Mouse (Mus musculus): Measurements from ENCODE around the gene Cdh6.

The Cdh6 gene

DNA sequence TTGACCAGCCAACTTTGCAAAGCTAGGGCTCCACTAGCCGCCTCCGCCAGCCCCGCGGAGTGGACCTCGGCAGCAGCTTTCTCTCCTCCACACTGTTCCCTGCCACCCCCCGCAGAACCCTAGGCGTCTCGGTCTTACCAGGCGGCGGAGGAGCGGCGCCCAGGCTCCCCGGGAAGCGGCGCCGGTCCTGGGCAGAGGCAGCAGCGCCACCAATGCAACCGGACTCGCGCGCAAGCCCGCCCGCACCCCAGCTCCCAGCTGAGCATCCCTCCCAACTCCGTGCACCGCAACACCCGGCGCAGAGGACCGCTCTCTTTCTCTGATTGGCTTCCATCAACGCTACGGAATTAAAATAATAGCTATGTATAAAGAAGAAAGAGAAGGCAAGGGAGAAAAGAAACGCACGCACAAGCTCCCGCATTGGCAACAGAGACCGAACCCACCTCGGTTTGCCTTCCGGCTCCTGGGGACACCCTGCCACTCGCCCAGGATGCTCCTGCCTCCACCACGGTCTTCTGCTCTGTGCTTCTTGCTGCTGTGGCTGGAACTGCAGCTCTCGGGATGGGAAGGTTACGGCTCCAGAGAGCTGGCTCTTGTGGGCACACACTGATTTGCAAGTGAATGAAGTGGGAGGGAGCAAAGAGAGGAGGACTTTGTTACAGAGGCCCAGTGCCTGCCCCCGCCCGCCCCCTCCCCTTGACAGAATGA, at the start of gene Cdh6:
TSS of gene Cdh6 (minus strand) at position 605 of the 708 bp plus-strand sequence.
- peak; percentile 78 for DNase-seq

DNA sequence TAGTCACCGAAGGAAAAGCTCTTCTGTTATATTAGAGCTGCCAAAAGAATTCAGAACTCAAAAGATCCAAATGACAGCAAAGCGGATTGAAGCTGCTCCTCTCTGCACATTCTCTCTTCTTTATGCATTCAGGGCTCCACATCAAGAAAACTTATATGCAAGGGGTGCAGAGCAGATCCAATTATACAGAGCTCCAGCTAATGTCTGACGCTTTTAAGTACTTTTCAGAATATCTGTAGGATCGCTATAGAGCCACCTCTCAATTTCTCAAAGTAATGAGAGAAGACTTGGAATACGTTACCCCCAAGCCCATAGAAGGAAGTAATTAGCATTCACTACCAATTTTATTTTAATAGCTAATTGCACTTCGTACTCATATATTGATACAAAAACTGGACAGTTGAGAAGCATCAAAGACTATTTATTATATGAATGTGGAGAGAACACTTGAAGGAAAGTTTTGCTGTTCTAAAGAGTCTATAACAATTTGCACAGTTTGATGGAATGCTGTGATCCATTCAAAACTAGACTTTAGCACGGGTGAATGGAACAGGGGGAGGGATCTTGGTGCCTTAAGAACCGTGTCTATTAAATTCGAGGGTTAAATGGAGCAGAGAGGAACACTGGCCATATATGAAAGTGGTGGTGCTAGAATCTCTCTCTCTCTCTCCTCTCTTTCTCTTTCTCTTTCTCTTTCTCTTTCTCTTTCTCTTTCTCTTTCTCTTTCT, 46.4 kb upstream of the Cdh6 start:
- DNase-seq, result no peak

DNA sequence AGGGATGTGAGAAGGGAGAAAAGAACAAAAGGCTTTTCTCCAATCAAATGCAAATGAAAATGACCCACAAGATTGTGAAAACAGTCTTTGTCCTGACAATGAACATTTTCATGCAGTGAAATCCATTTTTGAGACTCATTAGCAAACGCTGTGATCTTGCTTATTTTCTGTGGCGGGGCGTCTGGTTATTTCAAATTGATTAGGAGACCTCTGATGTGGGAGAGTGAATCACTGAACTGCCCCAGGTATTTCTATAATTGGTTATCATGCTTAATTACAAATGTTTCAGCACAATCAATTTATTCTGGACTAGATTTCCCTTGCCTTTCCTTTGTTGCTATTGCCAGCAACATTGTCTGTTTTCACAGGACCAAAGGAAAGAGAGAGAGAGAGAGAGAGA, 44.3 kb upstream of the Cdh6 start:
- no peak for DNase-seq

DNA sequence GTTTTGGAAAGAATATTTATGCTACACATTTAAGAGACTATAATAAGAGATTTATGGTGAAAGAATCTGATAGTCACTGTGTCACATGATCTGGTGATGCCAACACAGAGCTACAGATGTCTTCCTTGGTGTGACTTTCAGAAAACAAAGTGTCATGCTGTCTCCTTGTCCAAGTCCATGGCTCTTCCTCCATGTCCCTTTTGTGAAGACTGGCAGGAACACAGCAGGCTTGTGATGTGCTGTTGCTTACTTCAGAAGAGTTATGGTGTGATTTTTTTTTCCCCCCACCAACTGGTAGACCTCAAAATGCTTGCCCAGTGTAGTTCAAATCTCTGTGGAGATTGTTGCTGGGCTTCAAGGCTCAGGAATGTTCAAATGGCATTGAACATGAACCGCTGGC, 43.7 kb upstream of the Cdh6 start:
- DNase-seq, result no peak

DNA sequence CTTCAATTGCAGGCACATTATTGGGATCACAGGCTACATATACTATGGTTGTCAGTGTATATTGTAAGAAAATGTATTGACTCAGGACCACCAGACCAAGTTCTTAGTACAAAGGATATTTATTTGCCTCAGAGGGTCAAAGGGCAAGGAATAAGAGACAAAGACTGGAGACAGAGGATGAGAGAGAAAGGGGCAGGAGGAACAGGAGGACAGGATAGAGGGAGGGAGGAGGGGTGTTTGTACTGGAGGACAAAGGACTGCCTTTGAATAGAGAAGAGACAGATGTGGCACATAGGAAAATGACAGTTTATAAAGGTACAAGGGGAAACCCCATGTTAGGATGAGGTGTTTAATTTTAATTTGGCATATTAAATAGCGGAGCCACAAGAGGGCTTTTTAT, 39.5 kb upstream of the Cdh6 start:
- DNase-seq, result no peak

DNA sequence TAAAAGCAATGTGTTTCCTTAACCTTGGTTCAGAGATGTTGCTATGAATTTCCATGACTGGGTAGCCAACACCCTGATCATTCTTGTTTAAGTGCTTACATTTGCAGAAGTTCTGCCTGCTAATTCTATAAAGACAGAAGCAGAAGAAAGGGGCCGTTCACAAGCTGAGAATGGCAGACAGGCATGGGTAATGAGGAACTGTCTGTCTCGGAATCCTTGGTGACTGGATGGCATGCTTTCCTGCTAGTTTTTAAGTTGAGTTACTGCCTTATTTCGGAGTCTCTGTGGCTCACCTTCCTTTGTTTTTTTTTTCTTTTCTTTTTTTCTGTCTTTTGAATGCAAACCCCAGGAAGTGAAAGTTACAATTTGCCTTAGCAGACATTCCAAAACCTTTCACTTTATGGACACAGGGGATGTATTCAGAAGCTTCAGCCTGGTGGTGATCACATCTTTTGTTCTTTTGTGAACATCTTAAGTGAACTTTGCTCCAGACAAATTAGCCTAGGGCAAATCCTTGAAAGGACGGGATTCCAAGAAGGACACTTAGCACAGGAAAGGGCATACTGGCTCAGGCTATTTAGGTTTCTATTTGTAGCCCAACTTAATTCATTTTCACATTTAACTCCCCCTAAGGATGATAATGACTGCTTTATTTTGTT, 38.7 kb upstream of the Cdh6 start:
- DNase-seq, result no peak

DNA sequence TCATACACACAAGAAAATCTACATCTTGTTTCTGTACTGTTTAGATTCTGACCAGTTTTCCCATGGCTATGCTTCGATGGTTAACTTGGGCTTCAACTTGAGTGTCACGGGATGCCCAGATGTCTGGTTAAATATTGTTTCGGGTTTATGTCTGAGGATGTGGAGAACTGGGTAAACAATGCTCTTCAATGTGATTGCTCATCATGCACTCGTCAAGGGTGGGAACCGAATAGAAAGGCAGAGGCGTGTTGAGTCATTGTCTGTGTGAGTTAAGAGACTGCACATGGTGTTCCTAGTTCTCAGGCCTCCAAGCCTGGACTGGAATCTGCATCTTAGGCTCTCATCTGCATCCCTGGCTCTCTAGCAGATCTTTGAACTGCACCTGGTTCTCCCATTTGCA, 36.7 kb upstream of the Cdh6 start:
- peak; percentile 6 for DNase-seq

DNA sequence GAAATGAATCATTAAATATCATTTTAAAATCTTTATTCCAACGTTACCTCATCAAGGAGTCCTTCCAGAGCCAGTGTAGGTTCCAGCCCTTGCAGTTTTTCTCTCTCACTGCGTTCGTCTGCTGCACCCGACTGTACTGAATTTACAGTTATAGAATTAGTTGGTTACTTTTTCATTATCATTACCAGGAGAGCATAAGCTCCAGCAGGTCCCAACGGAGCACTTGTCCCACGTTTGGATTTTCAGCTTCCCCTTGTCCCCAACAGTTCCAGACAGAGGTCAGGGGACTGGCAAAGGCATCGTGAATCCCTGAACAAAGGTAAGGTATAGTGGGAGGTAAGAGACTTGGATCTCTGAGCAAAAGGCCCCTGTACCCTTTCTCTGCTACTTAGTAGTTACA, 35.2 kb upstream of the Cdh6 start:
- no peak for DNase-seq

DNA sequence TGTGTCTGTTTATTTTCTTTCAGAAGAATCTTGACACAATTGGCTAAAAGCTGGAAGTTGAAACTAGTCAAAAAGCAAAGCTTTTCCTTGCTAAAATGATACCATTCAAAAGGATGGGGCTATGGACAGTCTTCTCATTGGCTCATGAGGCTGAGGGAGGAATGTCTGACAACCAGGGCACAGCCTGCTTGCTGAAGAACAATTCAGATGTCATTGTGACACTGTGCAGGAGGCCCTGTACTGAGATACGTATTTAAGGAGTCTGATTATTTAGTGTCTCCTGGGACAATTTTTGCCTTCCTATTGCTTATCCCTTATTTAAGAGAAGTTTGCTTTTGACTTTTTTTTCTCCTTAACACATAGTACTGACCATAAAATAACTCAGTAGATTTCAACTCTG, 22.8 kb upstream of the Cdh6 start:
- no peak for DNase-seq

DNA sequence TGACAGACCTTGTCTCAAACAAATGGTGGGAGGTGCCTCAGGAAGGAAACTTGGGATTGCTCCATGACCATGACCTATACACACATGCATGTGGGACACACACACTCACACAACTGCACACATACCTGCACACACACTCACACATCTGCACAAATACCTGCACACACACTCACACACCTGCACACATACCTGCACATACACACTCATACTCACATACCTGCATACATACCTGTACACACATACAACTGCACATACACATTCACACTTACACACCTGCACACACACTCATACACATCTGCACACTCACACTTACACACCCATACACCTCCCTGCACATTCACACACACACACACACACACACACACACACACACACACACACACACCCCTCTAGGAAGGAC, 20.6 kb upstream of the Cdh6 start:
- DNase-seq, result no peak

DNA sequence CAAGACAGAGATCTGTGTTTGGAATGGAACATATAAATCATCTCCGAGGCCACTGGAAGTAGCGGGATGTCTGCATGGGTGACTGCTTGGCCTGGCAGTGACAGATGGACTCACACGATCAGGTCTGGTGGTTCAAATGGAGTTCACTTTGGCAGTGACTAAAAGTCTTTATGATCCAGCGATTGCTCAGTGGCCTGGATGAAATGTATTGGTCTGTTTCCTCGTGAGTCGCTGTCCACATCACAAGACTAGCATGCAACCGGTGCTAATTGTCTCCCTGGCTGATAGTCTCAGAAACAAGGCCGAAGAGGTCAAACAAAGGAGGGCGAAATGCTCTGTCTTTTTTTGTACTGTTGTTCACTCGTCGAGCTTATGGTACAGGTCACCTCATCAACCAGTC, 19.6 kb upstream of the Cdh6 start:
- DNase-seq, result no peak

DNA sequence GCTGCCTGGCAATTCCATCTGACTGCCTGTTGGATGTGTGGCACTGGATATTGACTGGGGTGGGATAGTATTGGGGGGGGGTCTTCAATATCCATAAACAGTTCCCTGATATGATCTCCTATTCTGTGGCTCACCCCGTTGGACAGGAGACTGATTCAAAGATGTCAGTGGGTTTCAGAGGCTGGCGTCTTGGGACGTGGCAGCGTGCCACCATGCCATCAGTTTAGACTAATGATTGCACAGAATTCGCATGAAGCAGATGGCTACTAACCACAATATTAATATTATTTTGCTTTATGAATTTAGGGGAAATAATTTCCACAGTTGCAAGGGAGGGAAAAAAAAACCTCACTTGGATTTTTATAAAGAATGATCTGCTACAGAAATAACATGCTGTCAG, 10.2 kb upstream of the Cdh6 start:
- no peak for DNase-seq

DNA sequence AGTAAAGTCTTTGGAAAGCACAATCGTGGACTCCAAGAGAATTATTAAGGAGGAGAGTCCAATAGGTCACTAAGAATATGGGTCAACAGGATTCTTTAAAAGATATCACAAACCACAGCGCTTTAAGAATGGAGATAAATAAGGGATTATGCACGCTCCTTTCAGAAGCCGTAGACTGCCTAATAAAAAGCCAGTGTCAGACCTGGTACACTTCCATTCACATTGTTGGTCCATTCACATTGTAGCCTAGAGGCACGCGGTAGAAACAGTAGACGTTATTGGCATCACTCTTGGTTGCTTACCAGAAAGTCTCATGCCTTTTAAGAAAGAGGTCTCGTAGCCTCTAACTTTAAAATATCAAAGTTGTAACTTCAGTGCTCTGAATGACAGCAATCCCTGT, 8.0 kb upstream of the Cdh6 start:
- no peak for DNase-seq

DNA sequence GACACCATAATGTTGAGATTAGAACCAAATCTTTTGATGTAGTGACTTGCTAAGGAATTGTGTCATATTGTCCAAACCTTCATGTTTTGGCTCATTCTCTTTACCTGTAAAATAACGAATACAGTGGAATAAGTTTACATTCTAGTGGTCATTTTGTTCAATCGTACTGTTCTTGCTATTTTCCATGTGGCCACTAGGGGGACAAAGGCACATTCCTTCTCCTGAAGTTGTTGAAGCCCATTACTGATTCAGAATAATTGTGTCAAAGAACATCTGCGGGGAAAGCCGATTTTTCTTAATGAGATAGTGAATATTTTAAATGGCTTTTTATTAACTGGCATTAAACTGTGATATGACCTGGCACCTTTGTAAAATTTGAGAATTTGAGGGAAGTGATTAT, 7.5 kb upstream of the Cdh6 start:
- DNase-seq, result peak; percentile 25

DNA sequence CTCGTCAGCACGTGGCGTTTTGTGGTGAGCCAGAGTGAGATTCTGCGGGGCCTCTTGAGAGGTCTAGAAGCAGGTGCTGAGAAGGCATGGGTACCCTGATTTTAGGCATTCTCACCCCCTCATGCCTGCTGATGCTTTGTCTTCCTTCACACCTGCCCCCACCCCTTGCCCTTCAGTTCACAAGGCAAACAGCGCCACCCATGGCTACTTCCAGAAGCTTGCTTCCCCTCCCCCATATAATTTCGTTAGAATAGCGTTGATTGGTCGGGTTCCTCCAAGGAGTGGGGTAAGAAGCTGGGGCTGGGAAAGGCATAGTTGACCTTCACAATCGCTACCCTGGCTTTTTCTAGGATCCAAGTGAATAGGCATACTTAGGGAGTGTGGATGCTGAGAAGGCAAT, 2.5 kb upstream of the Cdh6 start:
- peak; percentile 35 for DNase-seq

DNA sequence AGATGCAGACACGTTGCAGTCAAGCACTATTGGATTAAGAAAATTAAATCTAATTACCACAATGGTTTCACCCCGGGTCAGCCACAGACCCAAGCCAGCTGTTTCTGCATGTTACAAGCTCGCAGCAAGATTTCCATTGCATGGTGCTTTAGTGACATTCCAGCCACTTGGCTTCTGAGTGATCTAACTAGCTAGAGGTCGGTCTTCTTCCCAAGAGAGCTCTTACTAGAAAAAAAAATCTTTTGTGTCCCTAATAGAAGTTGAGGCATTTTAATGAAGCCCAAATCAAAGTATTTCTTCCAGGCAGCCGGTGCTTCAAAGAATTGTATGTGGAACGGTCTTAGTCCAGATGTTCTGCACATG, 1.1 kb upstream of the Cdh6 start:
- DNase-seq, result peak; percentile 72

DNA sequence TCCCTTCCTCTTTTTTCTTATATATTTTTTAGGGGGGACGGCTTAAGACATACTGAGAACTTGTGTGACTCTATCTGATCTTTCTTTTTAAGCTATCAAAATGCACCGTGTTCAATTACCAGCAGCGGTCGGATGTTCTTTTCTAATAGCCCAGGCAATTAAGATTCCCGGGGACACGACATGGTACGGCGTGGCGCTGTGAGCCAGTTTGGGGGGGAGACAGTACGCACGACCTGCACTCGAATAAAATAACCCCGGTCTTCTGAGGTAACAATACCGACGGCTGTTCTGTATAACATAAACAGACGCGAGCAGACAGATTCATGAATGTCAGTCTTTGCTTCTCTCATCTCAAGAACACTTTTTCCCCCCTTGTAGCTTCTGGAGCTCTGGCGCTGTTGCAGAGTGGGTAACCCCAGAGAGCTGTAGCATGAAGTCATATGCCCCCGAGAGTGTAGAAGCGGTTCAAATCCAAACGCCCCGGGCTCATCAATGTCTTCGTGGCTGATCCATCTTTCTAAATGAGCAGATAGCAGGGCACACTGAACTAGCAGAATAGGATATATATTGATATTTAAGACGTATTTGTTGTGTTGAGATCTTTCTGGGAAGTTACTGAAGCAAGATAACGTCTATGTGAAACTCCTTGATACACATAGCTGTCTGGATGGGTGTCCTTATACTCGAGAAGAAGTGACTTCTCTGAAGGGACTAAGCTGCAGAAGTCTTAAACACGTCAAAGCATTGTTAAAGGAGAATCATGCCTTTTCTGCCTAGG, 554 bp upstream of the Cdh6 start:
- no peak for DNase-seq

DNA sequence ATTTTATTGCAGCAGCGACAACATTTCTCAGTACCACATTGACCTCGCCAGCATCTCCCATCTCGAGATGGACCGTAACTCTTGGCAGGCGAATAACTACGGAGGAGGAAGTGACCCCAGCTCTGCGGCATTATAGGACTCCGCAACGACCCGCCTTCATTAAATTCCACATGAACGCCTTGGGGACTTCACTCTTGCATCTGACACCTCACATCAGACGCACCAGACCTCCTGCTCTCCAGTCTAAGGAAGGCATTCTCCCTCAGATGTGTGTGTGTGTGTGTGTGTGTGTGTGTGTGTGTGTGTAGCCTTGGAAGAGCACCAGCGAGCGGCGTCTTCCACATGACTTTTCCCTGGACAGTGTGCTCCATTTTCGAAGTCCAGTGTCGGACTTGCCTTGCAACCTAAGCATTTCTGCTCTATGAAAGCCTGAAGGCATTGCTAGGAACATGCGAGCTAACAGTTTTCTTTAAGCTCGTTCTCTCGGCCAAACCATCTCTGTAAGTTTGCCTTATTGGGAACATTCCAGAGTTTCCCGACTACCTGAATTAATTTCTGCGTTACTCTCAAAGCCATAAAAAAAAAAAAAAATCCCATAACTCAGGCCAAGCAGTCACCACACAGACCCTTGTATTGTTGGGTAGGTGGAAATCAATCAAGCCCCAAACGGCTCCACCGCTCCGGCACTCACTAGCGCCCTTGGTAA, 957 bp downstream of the Cdh6 start:
- DNase-seq, result peak; percentile 44

DNA sequence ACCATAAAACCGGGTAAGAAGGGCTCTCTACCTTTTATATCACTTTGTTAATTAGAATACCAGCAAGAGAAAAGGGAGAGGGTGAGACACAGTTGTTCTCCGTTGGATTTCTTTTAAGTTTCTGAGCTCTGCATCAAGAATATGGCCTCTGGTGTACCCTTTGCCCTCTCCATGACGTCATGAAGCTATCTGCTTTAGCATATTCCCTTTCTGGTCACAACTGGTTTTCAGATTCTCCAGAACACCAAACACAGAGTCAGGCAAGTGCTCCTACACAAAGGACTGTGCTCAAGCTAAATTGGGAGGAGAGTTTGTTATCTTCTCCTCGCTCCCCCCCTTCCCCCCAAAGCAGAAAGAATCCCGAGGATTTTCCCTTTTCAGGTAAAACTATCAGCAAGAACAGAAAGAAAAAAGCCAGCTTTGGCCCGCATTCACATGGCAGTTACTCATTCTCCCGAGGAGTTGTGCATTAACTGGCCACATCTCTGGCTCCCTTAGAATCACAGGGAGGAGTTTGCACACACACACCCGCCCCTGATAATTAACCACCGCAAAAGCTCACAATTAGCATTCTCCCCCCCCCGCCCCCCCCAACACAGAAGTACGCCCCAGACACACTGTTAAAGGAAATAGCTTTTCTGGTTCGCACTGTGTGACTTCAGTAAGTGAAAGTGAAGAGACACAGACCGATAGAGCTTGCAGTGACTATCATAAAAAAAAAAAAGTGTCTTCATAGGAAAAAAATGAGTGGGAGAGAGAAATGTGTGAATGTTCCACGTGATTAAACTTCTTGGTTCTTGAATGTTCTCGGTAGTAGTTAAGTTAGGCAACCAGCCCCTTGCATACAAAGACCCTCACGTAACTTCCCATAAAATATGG, 1.8 kb downstream of the Cdh6 start:
- peak; percentile 61 for DNase-seq

DNA sequence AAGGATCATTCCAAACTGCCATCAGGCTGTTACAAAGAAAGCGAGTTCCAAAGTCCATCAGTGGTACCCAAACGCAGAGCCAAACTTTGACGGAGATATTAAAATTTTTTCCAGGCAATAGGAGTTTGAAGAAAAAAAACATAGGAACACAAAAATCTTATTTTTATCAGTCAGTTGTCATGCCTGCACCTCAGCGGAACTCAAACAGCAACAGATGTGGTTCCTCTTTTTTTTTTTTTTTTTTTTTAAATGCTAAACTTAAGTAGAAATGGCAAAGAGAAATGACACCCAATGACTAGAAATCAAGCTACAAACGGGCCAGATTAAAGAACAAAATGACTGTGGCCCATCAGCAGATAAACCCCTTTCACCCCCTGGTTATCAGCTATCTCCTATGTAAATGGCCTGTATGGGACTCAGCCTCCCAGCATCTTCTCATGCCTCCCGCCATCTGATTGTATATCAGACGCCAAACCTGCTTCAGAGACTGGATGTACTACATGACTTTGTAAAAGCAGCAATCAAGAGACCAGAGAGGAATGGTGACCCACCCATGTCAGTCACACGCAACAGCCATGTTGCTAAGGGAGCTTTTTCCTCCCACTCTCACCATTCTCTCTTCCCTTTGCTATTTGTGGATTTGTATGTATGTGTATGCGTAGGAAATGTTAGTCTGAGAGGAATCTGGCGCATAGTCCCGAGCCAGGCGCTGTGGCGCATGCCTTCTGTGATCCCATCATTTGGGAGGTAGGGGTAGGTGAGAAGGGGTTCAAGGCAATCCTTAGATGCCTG, 8.2 kb downstream of the Cdh6 start:
- no peak for DNase-seq

DNA sequence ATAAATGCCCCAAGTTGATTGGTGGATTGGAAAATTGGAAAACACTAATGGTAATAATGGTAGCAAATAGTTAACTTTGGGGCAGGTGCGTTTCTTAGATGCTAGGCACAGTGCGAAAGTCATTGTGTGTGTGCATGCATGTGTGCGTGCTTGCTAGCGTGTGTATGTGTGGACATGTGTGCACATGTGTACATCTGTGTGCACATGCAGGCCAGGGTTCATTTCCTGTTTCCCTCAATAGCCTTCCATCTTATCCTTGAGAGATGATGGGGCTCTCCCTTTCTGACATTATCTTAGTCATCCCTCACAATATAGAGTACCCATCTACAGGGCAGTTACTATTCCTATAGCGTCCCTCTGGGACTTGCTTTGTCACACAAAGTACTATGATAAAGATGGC, 17.7 kb downstream of the Cdh6 start:
- no peak for DNase-seq
